Mouse (Mus musculus): Measurements from ENCODE around the gene Cdk5rap2.

Cdk5rap2 gene

GRCm38 (mm10) chr4:70259726-70260418, 150.4 kb downstream of the Cdk5rap2 start:
- DNase-seq, result no peak

- DNase-seq, result no peak
Observed at GRCm38 (mm10) chr4:70258826-70259225, 151.4 kb downstream of the Cdk5rap2 start.

- DNase-seq, result no peak
Observed at GRCm38 (mm10) chr4:70258205-70258604, 152.0 kb downstream of the Cdk5rap2 start.

GRCm38 (mm10) chr4:70251782-70252181, 158.5 kb downstream of the Cdk5rap2 start:
- DNase-seq, result no peak

- DNase-seq, result no peak
Observed at GRCm38 (mm10) chr4:70245706-70246105, 164.5 kb downstream of the Cdk5rap2 start.

- DNase-seq, result no peak
Observed at GRCm38 (mm10) chr4:70243561-70244120, 166.6 kb downstream of the Cdk5rap2 start.

GRCm38 (mm10) chr4:70239731-70240130, 170.5 kb downstream of the Cdk5rap2 start:
- no peak for DNase-seq

GRCm38 (mm10) chr4:70238862-70239261, 171.4 kb downstream of the Cdk5rap2 start:
- DNase-seq, result no peak

- DNase-seq, result no peak
Observed at GRCm38 (mm10) chr4:70232383-70232782, 177.9 kb downstream of the Cdk5rap2 start.

GRCm38 (mm10) chr4:70229874-70230273, 180.4 kb downstream of the Cdk5rap2 start:
- DNase-seq, result no peak

- no peak for DNase-seq
Observed at GRCm38 (mm10) chr4:70228350-70228749, 181.9 kb downstream of the Cdk5rap2 start.

- no peak for DNase-seq
Observed at GRCm38 (mm10) chr4:70227667-70228066, 182.6 kb downstream of the Cdk5rap2 start.

GRCm38 (mm10) chr4:70224503-70224902, 185.7 kb downstream of the Cdk5rap2 start:
- no peak for DNase-seq

- no peak for DNase-seq
Observed at GRCm38 (mm10) chr4:70221878-70222277, 188.4 kb downstream of the Cdk5rap2 start.

- no peak for DNase-seq
Observed at GRCm38 (mm10) chr4:70221370-70221769, 188.9 kb downstream of the Cdk5rap2 start.

GRCm38 (mm10) chr4:70220277-70221180, 189.7 kb downstream of the Cdk5rap2 start:
- no peak for DNase-seq

GRCm38 (mm10) chr4:70219776-70220175, 190.5 kb downstream of the Cdk5rap2 start:
- no peak for DNase-seq

GRCm38 (mm10) chr4:70185971-70186370, 224.3 kb downstream of the Cdk5rap2 start:
- no peak for DNase-seq

Data from lung, postnatal 4 days (tissue).